In genomic region chr1:43862614-43863013, GRCm38 (mm10) we compare ENCODE assay signal across 20 mouse cellular contexts. TPM values are rescaled to one million over a fixed set of nuclear protein-coding genes. Genes with fewer than 3 reads are reported as not detected.
A peak's percentile ranks its signal among the peaks of the same experiment; 100 is the strongest.
DNase-seq lines count a peak whose midpoint lies in the region; ATAC-seq and TF ChIP-seq lines count a peak whose summit lies in the region.
"Had no signal": no experiment of that assay in that cellular context is flagged by ENCODE, and none has a peak within 500 bp of the region (broad histone marks: within the 10 kb centered on the region; RNA-seq: fewer than 3 reads in every experiment).

No protein-coding gene starts in this region.

- H3K27me3 ChIP-seq in kidney, embryonic 16.5 days (ENCODE audit: insufficient read depth, low read length) = no peaks in the 10 kb centered on the region
- H3K27me3 ChIP-seq in liver, adult 2 months (ENCODE audit: control insufficient read depth, insufficient read depth, low read length) = no peaks in the 10 kb centered on the region
- H3K27me3 ChIP-seq in liver, embryonic 11.5 days (replicated peaks; ENCODE audit: control insufficient read depth, insufficient read depth, low read length) = no peaks in the 10 kb centered on the region
- no peaks in the 10 kb centered on the region for H3K27me3 ChIP-seq in midbrain, embryonic 13.5 days
- H3K27me3 ChIP-seq: embryonic facial prominence, embryonic 15.5 days; intestine, embryonic 15.5 days; liver, embryonic 12.5 days had no signal

- TF ChIP-seq CTCF in liver, adult 2 months (IDR thresholded peaks at IDR 0.05; ENCODE audit: low read depth, low read length) = no peak

- H3K79me2 ChIP-seq in liver, adult 2 months (ENCODE audit: control insufficient read depth, insufficient read depth, low read length) = no peaks in the 10 kb centered on the region

- H3K9ac ChIP-seq in kidney, embryonic 16.5 days (replicated peaks; ENCODE audit: low read length) = no peak overlapping the region
- no peak overlapping the region for H3K9ac ChIP-seq in liver, adult 2 months (ENCODE audit: low read depth, low read length)
- H3K9ac ChIP-seq in liver, embryonic 11.5 days (ENCODE audit: low read depth, low read length) = no peak overlapping the region
- H3K9ac ChIP-seq in midbrain, embryonic 13.5 days (replicated peaks) = no peak overlapping the region
- H3K9ac ChIP-seq: embryonic facial prominence, embryonic 15.5 days; hindbrain, embryonic 14.5 days; intestine, embryonic 15.5 days; liver, embryonic 12.5 days; lung, embryonic 14.5 days had no signal

- WGBS in kidney, embryonic 16.5 days = 90% methylated on average over 4 of the region's 4 CpGs
- 86% methylated on average over 4 of the region's 4 CpGs for WGBS in liver, adult 2 months
- 88% methylated on average over 4 of the region's 4 CpGs for WGBS in liver, embryonic 11.5 days
- WGBS in midbrain, embryonic 13.5 days = 96% methylated on average over 4 of the region's 4 CpGs

- no peak overlapping the region for H3K4me2 ChIP-seq in kidney, embryonic 16.5 days (replicated peaks; ENCODE audit: low read depth, low read length)
- H3K4me2 ChIP-seq in liver, embryonic 11.5 days = no peak overlapping the region
- no peak overlapping the region for H3K4me2 ChIP-seq in midbrain, embryonic 13.5 days (replicated peaks)
- H3K4me2 ChIP-seq: embryonic facial prominence, embryonic 15.5 days; heart, embryonic 11.5 days; hindbrain, embryonic 14.5 days; intestine, embryonic 15.5 days; liver, embryonic 12.5 days; lung, embryonic 14.5 days; midbrain, embryonic 11.5 days had no signal

- DNase-seq in kidney, adult 11 months = peak; percentile 49
- peak; percentile 23 for DNase-seq in liver, adult 2 months (ENCODE audit: extremely low read depth, low read depth, low spot score)
- no peak for DNase-seq in liver, embryonic 11.5 days (ENCODE audit: low spot score)
- DNase-seq in fibroblast of lung, adult 2 months (ENCODE audit: low read depth) = peak; percentile 27
- DNase-seq in testis, postnatal 10 days (ENCODE audit: low spot score) = no peak
- DNase-seq: cerebellum, postnatal 14 days; embryo, embryonic 11 days; heart, postnatal 14 days; left cerebral cortex, postnatal 4 days; lung, embryonic 14.5 days; right cerebral cortex, postnatal 4 days had no signal

- no peak overlapping the region for H3K27ac ChIP-seq in kidney, embryonic 16.5 days (ENCODE audit: low read length)
- H3K27ac ChIP-seq in liver, adult 2 months (replicated peaks; ENCODE audit: insufficient read depth, low read depth, low read length) = no peak overlapping the region
- no peak overlapping the region for H3K27ac ChIP-seq in liver, embryonic 11.5 days (ENCODE audit: low read depth, low read length)
- no peak overlapping the region for H3K27ac ChIP-seq in midbrain, embryonic 13.5 days
- H3K27ac ChIP-seq: embryonic facial prominence, embryonic 15.5 days; hindbrain, embryonic 14.5 days; intestine, embryonic 15.5 days; liver, embryonic 12.5 days; macrophage had no signal

- no peak overlapping the region for H3K4me3 ChIP-seq in kidney, embryonic 16.5 days (ENCODE audit: low read length)
- H3K4me3 ChIP-seq in liver, adult 2 months (ENCODE audit: insufficient read depth, low read depth, low read length) = no peak overlapping the region
- no peak overlapping the region for H3K4me3 ChIP-seq in liver, embryonic 11.5 days (ENCODE audit: low read depth, low read length)
- no peak overlapping the region for H3K4me3 ChIP-seq in midbrain, embryonic 13.5 days (replicated peaks)
- H3K4me3 ChIP-seq: embryonic facial prominence, embryonic 15.5 days; intestine, embryonic 15.5 days; liver, embryonic 12.5 days had no signal

- H3K9me3 ChIP-seq in kidney, embryonic 16.5 days (ENCODE audit: low read length) = no peaks in the 10 kb centered on the region
- no peaks in the 10 kb centered on the region for H3K9me3 ChIP-seq in liver, embryonic 11.5 days (ENCODE audit: control insufficient read depth, low read length)
- no peaks in the 10 kb centered on the region for H3K9me3 ChIP-seq in midbrain, embryonic 13.5 days
- H3K9me3 ChIP-seq: embryonic facial prominence, embryonic 15.5 days; intestine, embryonic 15.5 days; liver, embryonic 12.5 days had no signal

- ATAC-seq in kidney, embryonic 16.5 days (ENCODE audit: low FRiP score, low TSS enrichment) = no peak
- no peak for ATAC-seq in liver, embryonic 11.5 days (replicated peaks; ENCODE audit: low FRiP score)
- ATAC-seq in midbrain, embryonic 13.5 days = no peak
- ATAC-seq: intestine, embryonic 15.5 days; liver, embryonic 12.5 days had no signal

- no peaks in the 10 kb centered on the region for H3K4me1 ChIP-seq in kidney, embryonic 16.5 days (ENCODE audit: insufficient read depth, low read length)
- no peaks in the 10 kb centered on the region for H3K4me1 ChIP-seq in liver, adult 2 months (ENCODE audit: control insufficient read depth, insufficient read depth, low read length)
- H3K4me1 ChIP-seq in liver, embryonic 11.5 days (replicated peaks; ENCODE audit: control insufficient read depth, insufficient read depth, low read length) = no peaks in the 10 kb centered on the region
- no peaks in the 10 kb centered on the region for H3K4me1 ChIP-seq in midbrain, embryonic 13.5 days (replicated peaks)
- H3K4me1 ChIP-seq: embryonic facial prominence, embryonic 15.5 days; intestine, embryonic 15.5 days; liver, embryonic 12.5 days had no signal

- no peaks in the 10 kb centered on the region for H3K36me3 ChIP-seq in kidney, embryonic 16.5 days (ENCODE audit: insufficient read depth, low read length)
- no peaks in the 10 kb centered on the region for H3K36me3 ChIP-seq in liver, adult 2 months (ENCODE audit: control insufficient read depth, insufficient read depth, low read length)
- H3K36me3 ChIP-seq in liver, embryonic 11.5 days (ENCODE audit: control insufficient read depth, insufficient read depth, low read length) = no peaks in the 10 kb centered on the region
- no peaks in the 10 kb centered on the region for H3K36me3 ChIP-seq in midbrain, embryonic 13.5 days
- H3K36me3 ChIP-seq: embryonic facial prominence, embryonic 15.5 days; intestine, embryonic 15.5 days; liver, embryonic 12.5 days had no signal

- TF ChIP-seq POLR2A in liver, adult 2 months (IDR thresholded peaks at IDR 0.05; ENCODE audit: extremely low read depth, insufficient read depth, low read length) = no peak

RNA-seq across cellular contexts. Expression of gene Uxs1, which starts 35.0 kb away (rescaled TPM):
- 26.0 and 26.6 TPM in 2 replicates for polyA plus RNA-seq in kidney, embryonic 16.5 days (2015; fragmentation: Nextera tagmentation; extraction: Ambion mirVana)
- total RNA-seq in liver, adult 2 months (2014; rRNA removed) = 8.5 and 8.9 TPM in 2 replicates
- polyA plus RNA-seq in liver, adult 2 months (2012; rRNA removed) = 6.7 and 9.5 TPM in 2 replicates
- polyA plus RNA-seq in liver, embryonic 11.5 days (2014; fragmentation: Nextera tagmentation; extraction: Ambion mirVana) = 15.3 and 18.0 TPM in 2 replicates
- polyA plus RNA-seq in midbrain, embryonic 13.5 days (2015; fragmentation: Nextera tagmentation; extraction: Ambion mirVana) = 14.8 and 16.3 TPM in 2 replicates

Comparison
In these comparisons a context has a peak if more than half of its experiments do, and no peak if none do; other contexts are left out.
1. DNase-seq: peak in kidney, adult 11 months (single experiment), liver, adult 2 months (single experiment) and fibroblast of lung, adult 2 months (single experiment); none in liver, embryonic 11.5 days (single experiment) and testis, postnatal 10 days (single experiment).